Mouse (Mus musculus) T-helper 2 cell (primary cell): ENCODE measurements around the gene Lrtm2.

Experiments used
- in situ Hi-C: fragments of 300-600 bp; cut with MboI, MseI; formaldehyde crosslinking; loops from one replicate; pipeline ENCODE4 v1.15.1; 2025; ENCODE audit warnings: high pct_unique_total_duplicates

The Lrtm2 gene

DNA sequence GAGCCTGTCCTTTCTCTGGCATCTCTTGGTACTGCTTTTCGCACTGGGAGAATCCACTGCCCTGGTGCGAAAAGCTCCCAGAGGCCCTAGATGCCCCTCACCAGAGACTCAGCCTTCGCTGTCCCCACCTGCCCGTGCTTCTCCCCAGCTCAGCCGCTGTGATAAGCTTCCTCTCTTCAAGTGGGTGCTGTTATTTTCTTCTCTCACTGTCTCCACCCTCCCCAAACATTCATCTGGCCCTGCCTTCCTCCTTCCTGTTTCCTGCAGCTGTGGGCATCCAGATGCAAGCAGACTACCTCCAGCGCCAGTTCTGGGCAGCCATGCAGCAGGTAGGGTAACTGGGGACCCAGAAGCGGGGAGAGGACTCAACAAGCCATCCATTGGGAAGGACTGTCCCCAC lies 5.6 kb upstream of the Lrtm2 start:
- in situ Hi-C loops = no loop called here

DNA sequence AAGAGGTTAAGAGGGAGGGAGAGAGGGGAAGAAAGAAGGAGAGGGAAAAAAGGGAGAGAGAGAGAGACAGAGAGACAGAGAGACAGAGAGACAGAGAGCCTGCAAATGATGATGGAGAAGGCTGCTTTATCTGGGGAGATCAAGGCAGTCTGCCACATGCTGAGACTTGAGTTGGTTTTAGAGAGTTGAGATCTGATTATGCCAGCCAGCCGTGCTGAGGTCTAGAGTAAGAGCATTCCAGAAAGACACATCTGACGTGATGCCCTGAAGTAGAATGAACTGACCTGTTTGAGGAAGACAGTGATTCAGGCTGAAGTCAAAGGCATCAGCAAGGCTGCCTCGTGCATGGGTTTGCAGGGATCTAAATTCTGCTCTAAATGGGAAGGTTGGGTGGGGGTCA lies 3.3 kb upstream of the Lrtm2 start:
- in situ Hi-C loops = no loop called here

- in situ Hi-C loops = no loop called here
Measured at GRCm38 (mm10) chr6:119333202-119333601, 2.6 kb upstream of the Lrtm2 start.

DNA sequence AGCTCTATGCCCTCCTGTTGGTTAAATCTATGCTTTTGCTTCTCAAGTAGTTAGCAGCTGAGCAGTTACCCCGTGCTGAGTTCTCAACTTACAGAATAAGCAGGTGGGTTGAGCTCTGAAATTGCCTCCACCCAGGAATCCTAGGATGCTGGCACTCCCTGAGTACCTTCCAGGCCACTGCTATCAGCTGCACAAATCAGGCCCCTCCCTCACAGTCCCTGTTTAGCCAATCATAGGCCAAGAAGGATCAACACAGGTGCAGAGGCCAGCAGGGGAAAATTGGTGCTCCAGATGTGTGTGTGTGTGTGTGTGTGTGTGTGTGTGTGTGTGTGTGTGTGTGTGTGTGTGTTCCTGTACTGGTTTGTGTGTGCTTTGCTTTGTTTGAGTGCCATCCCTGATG lies 1.5 kb upstream of the Lrtm2 start:
- in situ Hi-C loops = no loop called here

- in situ Hi-C loops = no loop called here
Measured at GRCm38 (mm10) chr6:119329936-119330335, 630 bp downstream of the Lrtm2 start.

DNA sequence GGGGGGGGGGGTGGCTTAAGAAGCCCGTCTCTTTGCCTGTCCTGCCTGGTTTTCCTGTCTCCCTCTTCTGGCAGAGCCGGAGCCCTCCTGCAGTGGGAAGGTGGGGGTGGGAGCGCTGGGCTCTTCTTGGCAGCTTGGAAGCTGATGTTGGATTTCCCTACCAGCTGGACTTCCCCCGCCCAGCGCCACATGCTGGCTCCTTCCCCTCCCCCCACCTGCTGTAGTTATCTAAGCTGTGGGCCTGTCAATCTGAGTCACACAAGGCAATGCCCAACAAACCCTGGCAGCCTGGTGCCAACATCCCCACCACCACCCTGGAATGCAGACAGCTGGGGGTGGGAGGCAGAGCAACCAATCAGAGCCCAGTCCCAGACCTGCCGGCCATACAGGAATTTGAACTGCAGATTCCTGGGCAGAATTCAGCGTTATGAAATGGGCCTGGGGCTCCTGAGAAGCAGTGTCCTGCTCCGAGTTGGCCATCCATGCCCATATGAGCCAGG lies 1.3 kb downstream of the Lrtm2 start:
- in situ Hi-C loops = no loop called here

GRCm38 (mm10) chr6:119328521-119329115 lies 1.9 kb downstream of the Lrtm2 start:
- in situ Hi-C loops = no loop called here

- in situ Hi-C loops = no loop called here
Measured at GRCm38 (mm10) chr6:119326541-119326940, 4.0 kb downstream of the Lrtm2 start.

DNA sequence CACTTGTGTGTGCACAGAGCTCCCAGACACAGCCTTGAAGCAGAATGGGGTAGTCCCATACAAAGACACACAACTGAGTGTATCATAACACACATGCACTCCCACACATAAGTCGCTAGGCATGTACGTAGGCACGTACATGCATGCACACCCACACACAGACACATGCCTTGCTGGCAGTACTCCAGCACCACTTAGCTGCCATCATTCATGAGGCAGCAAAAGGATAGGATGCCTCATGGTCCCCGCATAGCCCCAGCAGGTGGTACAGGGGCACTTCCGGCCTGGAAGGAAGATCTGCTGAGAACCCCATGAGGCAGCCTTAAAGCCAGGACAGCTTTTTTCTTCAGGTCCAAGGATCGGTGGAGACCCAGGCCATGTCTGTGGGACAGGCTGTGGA lies 4.6 kb downstream of the Lrtm2 start:
- in situ Hi-C loops = no loop called here

- in situ Hi-C loops = no loop called here
Measured at GRCm38 (mm10) chr6:119324776-119325175, 5.8 kb downstream of the Lrtm2 start.

DNA sequence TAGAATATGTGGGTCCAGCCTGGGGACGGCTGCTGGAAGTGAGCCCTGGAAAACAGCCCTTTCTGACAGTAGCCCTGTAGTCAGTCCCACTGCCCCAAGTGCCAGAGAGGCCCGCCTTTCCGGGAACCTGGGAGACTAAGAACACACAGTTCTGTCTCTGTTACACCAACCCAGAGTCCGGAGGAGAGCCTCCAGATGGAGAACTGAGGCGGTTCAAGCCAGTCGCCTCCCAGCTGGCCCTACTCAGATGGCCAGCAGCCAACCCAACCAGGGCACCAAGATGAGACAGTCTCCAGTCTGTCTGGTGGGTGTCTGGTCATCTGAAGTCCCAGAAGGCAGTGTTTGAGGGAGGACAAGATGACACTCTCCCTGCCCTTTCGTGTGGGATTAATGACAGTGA lies 8.8 kb downstream of the Lrtm2 start:
- in situ Hi-C loops = no loop called here

GRCm38 (mm10) chr6:119320481-119320880 lies 10.1 kb downstream of the Lrtm2 start:
- in situ Hi-C loops = no loop called here

DNA sequence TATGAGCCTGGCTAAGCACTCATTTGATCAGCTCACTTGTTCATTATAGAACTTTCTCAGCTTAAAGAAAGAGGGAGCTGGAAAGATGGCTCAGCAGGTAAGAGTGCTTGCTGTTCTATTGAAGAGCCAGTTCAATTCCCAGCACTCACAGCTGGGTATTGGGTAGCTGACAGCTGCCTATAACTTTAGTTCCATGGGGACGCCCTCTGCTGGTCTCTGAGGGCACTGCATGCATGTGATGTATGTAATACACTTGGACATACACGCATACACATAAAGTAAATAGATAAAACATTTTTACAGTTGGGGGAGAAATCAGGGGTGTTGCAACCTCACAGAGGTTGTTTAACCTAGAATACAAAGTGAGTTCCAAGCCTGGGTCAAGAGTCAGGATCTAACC lies 11.2 kb downstream of the Lrtm2 start:
- in situ Hi-C loops = no loop called here

DNA sequence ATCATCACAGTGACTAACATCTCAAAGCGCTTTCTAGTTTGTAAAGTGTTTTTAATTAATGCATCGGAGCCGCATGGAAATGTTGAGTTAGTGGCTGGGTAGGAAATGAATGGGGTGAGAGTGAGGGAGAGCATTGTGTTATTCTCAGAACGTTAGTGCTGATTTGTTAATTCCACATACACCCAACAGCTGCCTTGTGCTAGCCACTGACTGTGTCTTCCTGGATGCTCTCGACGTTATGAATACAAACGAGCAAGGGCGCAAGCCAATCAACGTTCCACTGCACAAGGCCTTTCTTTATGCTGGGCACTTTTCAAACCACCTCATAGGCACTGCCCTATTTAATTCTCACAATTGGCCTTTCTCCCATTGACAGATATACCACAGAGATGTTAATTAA lies 11.8 kb downstream of the Lrtm2 start:
- in situ Hi-C loops = no loop called here

- in situ Hi-C loops = no loop called here
Measured at GRCm38 (mm10) chr6:119314751-119315476, 15.7 kb downstream of the Lrtm2 start.

DNA sequence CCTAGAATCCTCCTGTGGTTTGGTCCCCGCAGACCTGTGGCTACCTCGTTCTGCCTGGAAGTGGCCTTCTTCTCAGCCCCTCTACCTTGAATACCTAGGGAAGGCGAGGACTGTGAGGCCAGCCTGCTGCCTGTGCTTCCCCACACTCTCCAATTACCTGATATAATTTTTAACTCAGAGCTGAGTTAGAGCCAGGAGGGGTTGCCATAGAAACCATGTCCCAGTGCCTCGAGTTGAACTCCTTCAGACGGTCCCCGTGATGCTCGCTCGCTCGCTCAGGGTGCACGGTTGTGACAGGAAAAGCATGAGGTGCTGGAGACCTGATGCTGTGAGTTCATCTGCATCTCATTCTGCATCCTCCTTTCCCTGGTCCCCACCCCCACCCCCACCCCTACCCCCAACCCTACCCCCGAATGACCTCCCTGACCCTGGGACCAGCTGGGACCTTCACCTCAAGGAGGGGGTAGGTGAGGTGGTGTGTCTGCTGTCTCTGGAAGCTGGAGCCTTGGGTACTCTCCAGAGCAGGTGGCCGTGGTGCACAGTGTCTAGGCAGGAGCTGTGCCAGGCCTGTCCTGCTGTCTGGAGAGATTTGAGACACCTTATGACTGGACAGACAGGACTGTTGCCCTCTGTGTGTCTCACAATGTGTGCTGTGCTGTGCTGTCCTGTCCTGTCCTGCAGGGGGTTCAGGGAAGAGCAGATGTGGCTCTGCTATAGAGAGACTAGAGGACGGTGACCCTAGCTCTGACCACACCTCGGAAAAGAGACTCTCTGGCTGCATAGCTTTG lies 16.8 kb downstream of the Lrtm2 start:
- in situ Hi-C loops = no loop called here

DNA sequence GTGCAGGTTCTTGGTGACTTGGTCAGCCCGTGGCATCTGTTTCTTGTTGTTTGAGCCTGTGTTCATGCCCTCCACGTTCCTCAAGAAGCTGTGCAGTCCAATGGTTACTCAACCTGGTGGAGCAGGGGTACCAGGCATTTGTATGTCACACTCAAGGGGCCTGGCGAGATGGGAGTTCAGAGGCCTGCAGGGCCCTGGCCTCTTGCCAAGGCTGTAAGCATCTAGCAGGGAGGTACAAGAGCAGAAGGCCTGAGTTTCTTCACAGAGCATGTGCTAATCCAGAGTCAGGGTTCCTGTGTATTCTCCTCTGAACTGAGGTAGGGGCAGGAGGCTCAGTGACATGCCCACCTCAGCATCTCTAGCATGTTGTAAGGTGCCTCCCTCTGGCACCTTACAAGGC lies 17.5 kb downstream of the Lrtm2 start:
- in situ Hi-C loops = no loop called here

GRCm38 (mm10) chr6:119312381-119312780 lies 18.2 kb downstream of the Lrtm2 start:
- in situ Hi-C loops = no loop called here

GRCm38 (mm10) chr6:119310176-119310575 lies 20.4 kb downstream of the Lrtm2 start:
- in situ Hi-C loops = no loop called here

GRCm38 (mm10) chr6:119307867-119308413 lies 22.6 kb downstream of the Lrtm2 start:
- in situ Hi-C loops = no loop called here

DNA sequence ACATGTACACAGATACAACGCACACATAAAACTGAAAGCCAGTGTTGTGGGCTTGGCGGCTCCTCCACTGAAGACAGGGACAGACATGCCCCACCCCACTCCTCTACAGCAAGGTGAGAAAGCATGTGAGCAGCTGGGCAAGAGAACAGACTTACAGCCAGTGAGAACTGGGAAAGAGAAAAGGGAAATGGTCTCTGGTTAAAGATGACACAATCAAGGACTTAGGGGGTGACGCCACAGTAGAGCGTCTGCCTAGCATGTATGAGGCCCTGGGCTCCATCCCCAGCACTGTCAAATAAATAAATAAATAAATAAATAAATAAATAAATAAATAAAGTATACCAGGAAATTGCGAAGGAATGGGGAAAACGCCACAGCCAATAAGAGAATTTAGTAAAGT lies 27.2 kb downstream of the Lrtm2 start:
- in situ Hi-C loops = loop anchor here (5.0 kb wide), 1 partner anchor 36 kb away; no protein-coding TSS in a partner anchor

DNA sequence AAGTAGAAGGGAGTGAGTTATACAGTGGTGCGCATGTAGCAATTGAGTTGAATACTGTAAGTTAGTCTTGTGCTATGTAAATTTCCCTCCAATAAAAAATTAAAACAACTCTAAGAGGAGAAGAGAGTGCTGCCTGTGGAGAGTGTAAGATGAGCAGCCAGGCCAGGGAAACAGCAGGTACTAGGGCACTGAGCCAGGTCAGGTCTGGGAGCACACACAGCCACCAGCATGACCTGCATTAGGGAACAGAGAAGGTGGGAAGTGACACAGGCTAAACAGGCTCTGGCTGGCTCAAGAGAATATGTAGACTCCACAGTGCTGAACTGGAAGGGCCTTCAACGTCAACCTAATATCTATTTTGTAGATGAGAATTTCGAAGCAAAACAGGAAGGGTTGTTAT lies 29.3 kb downstream of the Lrtm2 start:
- in situ Hi-C loops = loop anchor here (5.0 kb wide), 1 partner anchor 34 kb away; no protein-coding TSS in a partner anchor
